Mouse (Mus musculus): ENCODE data around the gene Sqstm1. TPM values are rescaled to one million over a fixed set of nuclear protein-coding genes. Genes with fewer than 3 reads are reported as not detected.

Gene Sqstm1
- polyA plus RNA-seq, 1 experiment: 19.5 TPM

GRCm38 (mm10) chr11:50206037-50206436 is 4.6 kb downstream of the Sqstm1 start:
- peaks cover 81% of the 10 kb centered on the region for H3K36me3 ChIP-seq (ENCODE audit: control insufficient read depth)

GRCm38 (mm10) chr11:50205434-50205833 is 5.2 kb downstream of the Sqstm1 start:
- Histone ChIP-seq H3K36me3 (ENCODE audit: control insufficient read depth) (peaks cover 87% of the 10 kb centered on the region), H3K4me1 (ENCODE audit: control insufficient read depth) (peaks cover 27% of the 10 kb centered on the region), H3K9me3 (ENCODE audit: control insufficient read depth, low read length) (no peaks in the 10 kb centered on the region), H3K4me3 (replicated peaks) (no peak overlapping the region), H3K27me3 (ENCODE audit: control insufficient read depth) (no peaks in the 10 kb centered on the region)
- TF ChIP-seq GATA1 (IDR thresholded peaks at IDR 0.05; ENCODE audit: low read length): no peak
- TF ChIP-seq TAL1 (IDR thresholded peaks at IDR 0.05; ENCODE audit: low read length): no peak

More at GRCm38 (mm10) chr11:50206037-50206436, 4.6 kb downstream of the Sqstm1 start:
- Histone ChIP-seq H3K9me3 (ENCODE audit: control insufficient read depth, low read length) (no peaks in the 10 kb centered on the region), H3K27me3 (ENCODE audit: control insufficient read depth) (no peaks in the 10 kb centered on the region), H3K4me1 (ENCODE audit: control insufficient read depth) (peaks cover 32% of the 10 kb centered on the region), H3K4me3 (replicated peaks) (no peak overlapping the region)
- TF ChIP-seq TAL1 (IDR thresholded peaks at IDR 0.05; ENCODE audit: low read length) (no peak), GATA1 (IDR thresholded peaks at IDR 0.05; ENCODE audit: low read length) (no peak)

GRCm38 (mm10) chr11:50203302-50203827 is 7.3 kb downstream of the Sqstm1 start:
- Histone ChIP-seq H3K9me3 (ENCODE audit: control insufficient read depth, low read length) (no peaks in the 10 kb centered on the region), H3K27me3 (ENCODE audit: control insufficient read depth) (no peaks in the 10 kb centered on the region), H3K36me3 (ENCODE audit: control insufficient read depth) (peaks cover 99% of the 10 kb centered on the region), H3K4me3 (replicated peaks) (no peak overlapping the region), H3K4me1 (ENCODE audit: control insufficient read depth) (peaks cover 15% of the 10 kb centered on the region)
- TF ChIP-seq TAL1 (IDR thresholded peaks at IDR 0.05; ENCODE audit: low read length): no peak
- no peak for TF ChIP-seq GATA1 (IDR thresholded peaks at IDR 0.05; ENCODE audit: low read length)

GRCm38 (mm10) chr11:50201590-50201989 is 9.0 kb downstream of the Sqstm1 start:
- no peaks in the 10 kb centered on the region for H3K9me3 ChIP-seq (ENCODE audit: control insufficient read depth, low read length)
- H3K36me3 ChIP-seq (ENCODE audit: control insufficient read depth): peaks cover 100% of the 10 kb centered on the region
- TF ChIP-seq TAL1 (IDR thresholded peaks at IDR 0.05; ENCODE audit: low read length) (no peak), GATA1 (IDR thresholded peaks at IDR 0.05; ENCODE audit: low read length) (no peak)

GRCm38 (mm10) chr11:50200613-50201012 is 10.0 kb downstream of the Sqstm1 start:
- Histone ChIP-seq H3K36me3 (ENCODE audit: control insufficient read depth) (peaks cover 94% of the 10 kb centered on the region), H3K27me3 (ENCODE audit: control insufficient read depth) (no peaks in the 10 kb centered on the region), H3K4me1 (ENCODE audit: control insufficient read depth) (peaks cover 6% of the 10 kb centered on the region), H3K4me3 (replicated peaks) (no peak overlapping the region), H3K9me3 (ENCODE audit: control insufficient read depth, low read length) (no peaks in the 10 kb centered on the region)
- TF ChIP-seq GATA1 (IDR thresholded peaks at IDR 0.05; ENCODE audit: low read length) (no peak), TAL1 (IDR thresholded peaks at IDR 0.05; ENCODE audit: low read length) (no peak)

More at GRCm38 (mm10) chr11:50201590-50201989, 9.0 kb downstream of the Sqstm1 start:
- H3K27me3 ChIP-seq (ENCODE audit: control insufficient read depth): no peaks in the 10 kb centered on the region
- peaks cover 4% of the 10 kb centered on the region for H3K4me1 ChIP-seq (ENCODE audit: control insufficient read depth)
- no peak overlapping the region for H3K4me3 ChIP-seq (replicated peaks)

GRCm38 (mm10) chr11:50198916-50199315 is 11.7 kb downstream of the Sqstm1 start:
- no peaks in the 10 kb centered on the region for H3K9me3 ChIP-seq (ENCODE audit: control insufficient read depth, low read length)
- H3K36me3 ChIP-seq (ENCODE audit: control insufficient read depth): peaks cover 87% of the 10 kb centered on the region
- peaks cover 2% of the 10 kb centered on the region for H3K4me1 ChIP-seq (ENCODE audit: control insufficient read depth)
- TF ChIP-seq TAL1 (IDR thresholded peaks at IDR 0.05; ENCODE audit: low read length): no peak
- TF ChIP-seq GATA1 (IDR thresholded peaks at IDR 0.05; ENCODE audit: low read length): no peak
- H3K4me3 ChIP-seq (replicated peaks): no peak overlapping the region
- H3K27me3 ChIP-seq (ENCODE audit: control insufficient read depth): no peaks in the 10 kb centered on the region

- Histone ChIP-seq H3K9me3 (ENCODE audit: control insufficient read depth, low read length) (no peaks in the 10 kb centered on the region), H3K36me3 (ENCODE audit: control insufficient read depth) (peaks cover 83% of the 10 kb centered on the region), H3K4me3 (replicated peaks) (no peak overlapping the region), H3K4me1 (ENCODE audit: control insufficient read depth) (peaks cover 2% of the 10 kb centered on the region), H3K27me3 (ENCODE audit: control insufficient read depth) (no peaks in the 10 kb centered on the region)
- TF ChIP-seq TAL1 (IDR thresholded peaks at IDR 0.05; ENCODE audit: low read length): no peak
- no peak for TF ChIP-seq GATA1 (IDR thresholded peaks at IDR 0.05; ENCODE audit: low read length)
These were observed 12.3 kb downstream of the Sqstm1 start for GRCm38 (mm10) chr11:50198219-50198846.

- Histone ChIP-seq H3K4me3 (replicated peaks) (no peak overlapping the region), H3K27me3 (ENCODE audit: control insufficient read depth) (no peaks in the 10 kb centered on the region), H3K4me1 (ENCODE audit: control insufficient read depth) (peaks cover 2% of the 10 kb centered on the region; the same call in 1 of the 2 replicates), H3K9me3 (ENCODE audit: control insufficient read depth, low read length) (no peaks in the 10 kb centered on the region), H3K36me3 (ENCODE audit: control insufficient read depth) (peaks cover 74% of the 10 kb centered on the region)
- no peak for TF ChIP-seq GATA1 (IDR thresholded peaks at IDR 0.05; ENCODE audit: low read length)
- TF ChIP-seq TAL1 (IDR thresholded peaks at IDR 0.05; ENCODE audit: low read length): no peak
These were observed 13.1 kb downstream of the Sqstm1 start for GRCm38 (mm10) chr11:50197500-50197899.

GRCm38 (mm10) chr11:50194793-50195192 is 15.8 kb downstream of the Sqstm1 start:
- Histone ChIP-seq H3K36me3 (ENCODE audit: control insufficient read depth) (peaks cover 53% of the 10 kb centered on the region), H3K27me3 (ENCODE audit: control insufficient read depth) (no peaks in the 10 kb centered on the region), H3K9me3 (ENCODE audit: control insufficient read depth, low read length) (no peaks in the 10 kb centered on the region), H3K4me3 (replicated peaks) (no peak overlapping the region), H3K4me1 (ENCODE audit: control insufficient read depth) (peaks cover 2% of the 10 kb centered on the region; the same call in 1 of the 2 replicates)
- TF ChIP-seq GATA1 (IDR thresholded peaks at IDR 0.05; ENCODE audit: low read length) (no peak), TAL1 (IDR thresholded peaks at IDR 0.05; ENCODE audit: low read length) (no peak)
